Mouse (Mus musculus) colon, adult 2 months (tissue): ENCODE results near the gene Adh7. TPM values are rescaled to one million over a fixed set of nuclear protein-coding genes. Genes with fewer than 3 reads are reported as not detected.

ENCODE experiments used
- polyA plus RNA-seq: library from polyadenylated mRNA; depleted of rRNA; stranded (reverse); fragments of >200 nt; gene quantifications from 2 replicates; pipeline ENCODE4 v1.2.3, GENCODE M21; 2012; rRNA removed

Adh7 gene
- 0.08 and 0.12 TPM in 2 replicates for polyA plus RNA-seq

DNA sequence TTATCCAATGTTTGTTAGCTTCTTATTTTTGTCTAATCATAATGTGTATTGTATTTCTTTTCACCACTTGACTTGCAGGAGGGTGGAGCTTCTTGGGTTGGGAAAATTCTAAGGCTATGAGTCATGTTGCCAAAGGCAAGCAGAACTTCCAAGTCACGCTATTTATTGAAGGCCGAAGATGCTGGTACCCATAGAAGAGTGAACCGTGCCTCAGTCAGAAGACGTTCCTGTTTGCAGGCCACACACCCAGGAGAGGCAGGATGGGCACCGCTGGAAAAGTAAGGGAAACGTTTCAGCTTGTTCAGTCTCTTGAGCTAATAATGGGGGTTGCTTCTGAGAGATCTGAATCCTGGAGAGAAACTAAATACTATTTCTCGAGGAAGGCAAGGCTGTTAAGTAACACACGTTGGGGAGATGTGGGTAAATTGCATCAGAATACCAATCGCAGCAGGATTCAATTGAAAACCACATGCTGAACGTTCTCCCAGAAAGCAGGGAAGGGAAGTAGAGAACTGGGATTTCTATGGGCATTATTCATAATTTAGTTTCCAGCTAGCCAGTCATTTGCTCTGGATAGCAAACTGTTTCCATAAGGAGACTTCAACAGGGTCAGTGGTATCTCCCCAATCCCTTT lies at the start of gene Adh7:
TSS of gene Adh7 (plus strand) at position 130 of the 634 bp plus-strand sequence.

DNA sequence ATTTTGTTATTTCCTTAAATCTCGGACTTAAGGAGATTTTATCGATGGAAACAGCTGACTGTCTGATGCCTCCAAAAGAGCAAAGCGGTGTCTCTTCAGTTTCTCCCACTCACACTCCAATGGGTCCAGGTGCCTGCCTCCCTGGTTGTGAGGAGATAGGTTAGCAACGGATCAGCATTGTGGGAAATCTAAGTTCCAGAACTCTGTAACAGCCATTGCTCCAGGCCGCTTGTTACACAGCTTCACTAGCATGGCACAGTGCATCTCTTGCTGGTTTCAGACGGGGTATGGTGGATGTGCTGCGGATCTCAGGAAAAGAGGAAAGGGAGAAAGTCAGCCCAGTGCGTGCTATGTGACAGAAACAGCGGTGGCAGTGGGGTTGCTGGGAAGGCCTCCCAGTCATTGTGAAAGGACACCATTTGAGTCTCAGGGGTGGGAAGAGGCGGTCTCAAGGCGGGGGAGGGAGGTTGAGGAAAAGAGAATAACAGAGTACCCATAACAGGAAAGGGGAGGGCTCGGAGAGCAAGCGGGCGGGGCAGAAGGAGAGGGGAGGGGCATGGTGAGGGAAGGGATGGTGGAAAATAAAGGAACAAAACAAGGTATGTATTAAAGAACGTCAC lies 23.8 kb upstream of the Adh7 start, which contains the start of gene 4930579F01Rik:
TSS of gene 4930579F01Rik (minus strand) at position 143 of the 620 bp plus-strand sequence.

DNA sequence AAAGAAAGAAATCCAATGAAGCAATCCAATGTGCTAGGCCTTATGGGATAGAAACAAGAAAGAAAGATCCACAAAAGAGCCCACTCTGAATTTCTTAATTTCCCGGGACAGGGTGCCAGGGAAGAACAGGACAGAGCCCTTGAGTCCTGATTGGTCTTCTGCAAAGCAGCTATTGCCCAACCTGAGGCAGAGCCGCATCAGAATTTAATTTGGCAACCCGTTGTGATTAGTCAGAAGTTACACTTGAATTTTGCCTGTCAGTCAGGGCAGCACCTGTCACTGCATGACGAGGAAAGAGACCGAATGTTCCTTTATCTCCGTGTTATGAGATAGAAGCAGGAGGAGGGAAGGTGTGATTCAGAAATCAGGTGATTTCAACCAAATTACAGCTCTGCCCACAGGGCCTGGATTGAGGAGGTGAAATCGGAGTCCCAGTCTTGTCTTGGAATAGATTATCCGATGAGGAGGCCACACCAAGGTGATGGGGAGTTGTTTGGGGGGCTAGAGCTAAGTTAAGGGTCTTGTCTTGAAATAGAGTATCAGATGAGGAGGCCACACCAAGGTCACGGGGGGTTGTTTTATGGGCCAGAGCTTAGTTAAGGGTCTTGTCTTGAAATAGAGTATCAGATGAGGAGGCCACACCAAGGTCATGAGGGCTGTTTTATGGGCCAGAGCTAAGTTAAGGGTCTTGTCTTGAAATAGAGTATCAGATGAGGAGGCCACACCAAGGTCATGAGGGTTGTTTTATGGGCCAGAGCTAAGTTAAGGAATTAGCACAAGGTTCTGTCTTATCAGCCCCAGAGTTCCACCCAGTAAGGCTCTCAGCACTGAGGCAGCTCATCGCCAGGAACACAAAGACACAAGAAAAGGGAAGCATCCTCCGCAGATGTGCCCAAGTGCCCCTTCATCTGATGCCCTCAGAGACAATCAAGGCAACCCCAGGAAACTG lies 43.4 kb downstream of the Adh7 start, which contains the start of gene Adh1:
TSS of gene Adh1 (plus strand) at position 271 of the 949 bp plus-strand sequence.

Other genes with a start within 250 kb of the Adh7 start
- 2.5 and 3.2 TPM in 2 replicates for gene Dapp1, start 236.2 kb upstream of the Adh7 start, polyA plus RNA-seq
- 0.03 TPM in 2 replicates for gene 1110002E22Rik, start 152.7 kb upstream of the Adh7 start, polyA plus RNA-seq
- not detected in 2 replicates for gene Gm5105, start 150.4 kb upstream of the Adh7 start, polyA plus RNA-seq
- 0.56 TPM in 2 replicates for gene Trmt10a, start 74.3 kb upstream of the Adh7 start, polyA plus RNA-seq
- 0.40 and 0.42 TPM in 2 replicates for gene Mttp, start 72.8 kb upstream of the Adh7 start, polyA plus RNA-seq
- not detected in 2 replicates for gene 4930579F01Rik, start 23.9 kb upstream of the Adh7 start, polyA plus RNA-seq
- 532 and 604 TPM in 2 replicates for gene Adh1, start 43.2 kb downstream of the Adh7 start, polyA plus RNA-seq
- gene Adh6a, start 95.5 kb downstream of the Adh7 start, polyA plus RNA-seq: 0.08 TPM in 1 of 2 replicates, not detected in the other
- gene Adh6b, start 124.0 kb downstream of the Adh7 start, polyA plus RNA-seq: not detected in 2 replicates
- not detected in 2 replicates for gene Adh4, start 197.7 kb downstream of the Adh7 start, polyA plus RNA-seq
- 19.0 TPM in 2 replicates for gene Adh5, start 225.3 kb downstream of the Adh7 start, polyA plus RNA-seq